Mouse (Mus musculus) forebrain, embryonic 12.5 days (tissue): ENCODE data around the gene Prtg. TPM values are rescaled to one million over a fixed set of nuclear protein-coding genes. Genes with fewer than 3 reads are reported as not detected.

Experiments
- ATAC-seq: fragments of 200-750 bp; cut with Nextera tagmentation; 2 replicates; pipeline ENCODE4 v1.8.0; 2017; ENCODE audit warnings: moderate TSS enrichment; ENCODE audit not compliant: low FRiP score
- H3K27ac ChIP-seq: fragments of 300-500 bp; sonication (generic); 2 replicates; pipeline ENCODE4 v1.5.1; 2016; ENCODE audit warnings: mild to moderate bottlenecking
- H3K27me3 ChIP-seq: fragments of 300-500 bp; sonication (generic); 2 replicates; pipeline ENCODE4 v1.6.1; 2016; ENCODE audit warnings: mild to moderate bottlenecking
- H3K36me3 ChIP-seq: fragments of 300-500 bp; sonication (generic); replicated peaks from 2 replicates; pipeline ENCODE4 v1.6.1; 2016; ENCODE audit warnings: mild to moderate bottlenecking
- H3K4me1 ChIP-seq: fragments of 300-500 bp; sonication (generic); 2 replicates; pipeline ENCODE4 v1.6.1; 2016
- H3K4me2 ChIP-seq: fragments of 300-500 bp; sonication (generic); 2 replicates; pipeline ENCODE4 v1.6.1; 2016; ENCODE audit warnings: mild to moderate bottlenecking, moderate library complexity
- H3K4me3 ChIP-seq: fragments of 300-500 bp; sonication (generic); replicated peaks from 2 replicates; pipeline ENCODE4 v1.5.1; 2016; ENCODE audit warnings: mild to moderate bottlenecking
- H3K9ac ChIP-seq: fragments of 300-500 bp; sonication (generic); 2 replicates; pipeline ENCODE4 v1.6.1; 2016; ENCODE audit warnings: mild to moderate bottlenecking
- H3K9me3 ChIP-seq: fragments of 300-500 bp; sonication (generic); 2 replicates; pipeline ENCODE4 v1.6.1; 2016
- WGBS: fragments of 180-500 bp; shearing (Covaris S2); methylation state at CpG from one replicate; pipeline ENCODE4 v1.1.7; 2016; 5-methylcytosine and 5-hydroxymethylcytosine counted together
- polyA plus RNA-seq: library from polyadenylated mRNA; unstranded; fragments of >200 nt; fragmentation: Nextera tagmentation; extraction: Ambion mirVana; gene quantifications from 2 replicates; pipeline ENCODE4 v1.2.1, GENCODE M21; 2016

The Prtg gene
- polyA plus RNA-seq, 1 experiment from 2014 or later, result 1.7 TPM

DNA sequence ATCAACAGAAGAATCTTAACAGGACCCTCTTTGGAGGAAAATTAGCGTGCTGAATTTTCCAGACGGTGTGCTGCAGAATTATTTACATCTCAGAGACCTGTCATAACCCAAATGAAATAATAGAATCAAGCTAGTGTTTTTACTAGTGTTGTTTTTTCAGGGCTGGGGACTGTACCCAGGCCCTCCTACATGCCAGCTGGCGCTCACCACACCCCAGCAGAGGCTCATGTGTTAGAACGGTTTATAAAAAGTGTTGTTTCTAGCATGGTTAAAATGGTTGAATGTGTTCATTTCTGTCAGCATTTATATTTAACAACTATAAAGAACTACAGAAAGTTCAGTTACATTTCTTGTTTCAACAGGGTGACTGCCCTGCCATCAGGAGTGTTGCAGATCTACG, 37.8 kb downstream of the Prtg start:
- WGBS, result 95% methylated on average over 5 of the region's 5 CpGs
- no peak for ATAC-seq

DNA sequence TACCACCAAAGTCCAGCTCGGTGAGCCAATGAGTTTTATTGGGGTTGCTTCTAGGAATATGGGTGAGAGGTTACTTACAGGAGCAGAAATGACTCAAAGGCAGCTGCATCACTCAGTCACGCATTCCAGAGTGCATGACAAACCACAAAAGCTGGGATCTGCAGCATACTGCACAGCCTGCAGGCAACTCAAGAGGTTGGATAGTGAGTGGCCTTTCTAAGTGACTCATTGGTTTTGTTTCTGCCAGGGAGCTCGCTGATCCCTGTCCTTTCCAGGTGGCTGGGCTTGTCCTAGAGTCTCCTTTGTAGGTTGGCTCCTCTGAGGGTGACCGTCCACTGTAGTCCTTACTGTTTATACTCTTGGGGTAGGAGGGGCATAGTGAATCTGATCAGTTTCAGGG, 39.5 kb downstream of the Prtg start:
- ATAC-seq, result no peak
- Histone ChIP-seq H3K27me3 (0 out of 2 replicates have a peak, but pooled peaks cover 6% of the 10 kb centered on the region), H3K9me3 (0 out of 2 replicates have a peak, but pooled peaks cover 5% of the 10 kb centered on the region), H3K4me2 (no peak overlapping the region), H3K27ac (no peak overlapping the region), H3K4me3 (no peak overlapping the region), H3K9ac (no peak overlapping the region), H3K36me3 (peaks cover 15% of the 10 kb centered on the region), H3K4me1 (no peaks in the 10 kb centered on the region)
- 86% methylated on average over 4 of the region's 4 CpGs for WGBS

More for the DNA sequence above, 37.8 kb downstream of the Prtg start:
- 0 out of 2 replicates have a peak, but pooled peaks cover 5% of the 10 kb centered on the region for H3K9me3 ChIP-seq
- no peak overlapping the region for H3K4me3 ChIP-seq
- H3K27me3 ChIP-seq, result 0 out of 2 replicates have a peak, but pooled peaks cover 3% of the 10 kb centered on the region
- H3K27ac ChIP-seq, result no peak overlapping the region
- no peak overlapping the region for H3K4me2 ChIP-seq
- no peak overlapping the region for H3K9ac ChIP-seq
- peaks cover 15% of the 10 kb centered on the region for H3K36me3 ChIP-seq
- no peaks in the 10 kb centered on the region for H3K4me1 ChIP-seq

- no peak for ATAC-seq
- H3K9me3 ChIP-seq, result 0 out of 2 replicates have a peak, but pooled peaks cover 5% of the 10 kb centered on the region
- peaks cover 53% of the 10 kb centered on the region for H3K27me3 ChIP-seq
- H3K27ac ChIP-seq, result no peak overlapping the region
- no peak overlapping the region for H3K4me2 ChIP-seq
- no peak overlapping the region for H3K4me3 ChIP-seq
- WGBS, result 94% methylated on average over 10 of the region's 10 CpGs
- peaks cover 23% of the 10 kb centered on the region for H3K4me1 ChIP-seq
- H3K36me3 ChIP-seq, result peaks cover 13% of the 10 kb centered on the region; the same call in 1 of the 2 replicates
- H3K9ac ChIP-seq, result no peak overlapping the region
Measured at GRCm38 (mm10) chr9:72851541-72851940, 44.9 kb downstream of the Prtg start.

GRCm38 (mm10) chr9:72851979-72852378, 45.3 kb downstream of the Prtg start:
- H3K9me3 ChIP-seq, result 0 out of 2 replicates have a peak, but pooled peaks cover 5% of the 10 kb centered on the region
- no peak overlapping the region for H3K27ac ChIP-seq
- ATAC-seq, result no peak
- no peak overlapping the region for H3K9ac ChIP-seq
- H3K27me3 ChIP-seq, result peaks cover 58% of the 10 kb centered on the region
- no peak overlapping the region for H3K4me3 ChIP-seq
- 87% methylated on average over 5 of the region's 5 CpGs for WGBS
- H3K36me3 ChIP-seq, result peaks cover 13% of the 10 kb centered on the region; the same call in 1 of the 2 replicates
- H3K4me1 ChIP-seq, result peaks cover 23% of the 10 kb centered on the region
- no peak overlapping the region for H3K4me2 ChIP-seq

DNA sequence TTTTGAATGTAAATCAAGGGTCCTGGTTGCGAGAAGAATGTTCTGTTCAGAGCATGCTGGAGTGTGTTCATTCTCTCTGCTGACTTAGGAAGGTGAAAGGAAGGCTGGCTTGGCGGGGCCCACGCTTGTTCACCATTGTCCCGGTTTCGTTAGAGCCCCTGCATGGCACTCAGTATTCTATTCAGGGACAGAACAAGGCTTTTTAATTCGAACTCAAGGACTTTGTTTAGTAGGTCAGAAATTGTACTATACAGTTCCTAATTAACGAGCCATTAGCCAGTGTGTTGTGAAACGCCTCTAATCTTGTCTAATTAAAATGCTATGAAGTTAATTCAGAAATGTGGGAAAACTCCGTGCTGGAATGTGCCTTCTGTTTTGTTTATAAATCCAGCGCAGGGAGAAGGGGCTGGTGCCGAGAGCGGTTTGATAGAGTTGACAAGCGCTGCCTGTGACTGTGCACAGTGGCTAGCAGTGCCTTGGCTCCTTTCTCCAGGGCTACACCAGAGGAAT, 47.1 kb downstream of the Prtg start:
- WGBS, result 11% methylated on average over 13 of the region's 13 CpGs
- Histone ChIP-seq H3K9me3 (0 out of 2 replicates have a peak, but pooled peaks cover 5% of the 10 kb centered on the region), H3K9ac (no peak overlapping the region), H3K27ac (peak overlapping the region; percentile 59), H3K4me3 (peak overlapping the region; percentile 10; the same call in 1 of the 2 replicates), H3K27me3 (peaks cover 71% of the 10 kb centered on the region), H3K36me3 (peaks cover 13% of the 10 kb centered on the region; the same call in 1 of the 2 replicates), H3K4me1 (peaks cover 23% of the 10 kb centered on the region), H3K4me2 (peak overlapping the region; percentile 39)
- peak; percentile 86 for ATAC-seq

DNA sequence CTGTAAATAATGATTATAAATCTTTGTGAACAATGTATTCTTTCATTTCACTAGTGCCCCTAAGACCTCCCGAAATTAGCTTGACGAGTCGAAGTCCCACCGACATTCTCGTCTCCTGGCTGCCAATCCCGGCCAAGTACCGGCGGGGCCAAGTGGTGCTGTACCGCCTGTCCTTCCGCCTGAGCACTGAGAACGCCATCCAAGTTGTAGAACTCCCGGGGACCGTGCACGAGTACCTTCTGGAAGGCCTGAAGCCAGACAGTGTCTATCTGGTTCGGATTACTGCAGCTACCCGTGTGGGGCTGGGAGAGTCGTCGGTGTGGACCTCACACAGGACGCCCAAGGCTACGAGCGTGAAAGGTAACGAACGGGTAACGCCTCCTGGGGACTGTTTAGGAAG, 50.0 kb downstream of the Prtg start:
- WGBS, result 90% methylated on average over 24 of the region's 24 CpGs
- Histone ChIP-seq H3K4me3 (no peak overlapping the region), H3K9me3 (no peaks in the 10 kb centered on the region), H3K4me1 (peaks cover 23% of the 10 kb centered on the region), H3K27me3 (peaks cover 64% of the 10 kb centered on the region), H3K36me3 (0 out of 2 replicates have a peak, but pooled peaks cover 4% of the 10 kb centered on the region), H3K9ac (no peak overlapping the region), H3K4me2 (no peak overlapping the region), H3K27ac (no peak overlapping the region)
- no peak for ATAC-seq

GRCm38 (mm10) chr9:72860764-72861163, 54.1 kb downstream of the Prtg start:
- peaks cover 4% of the 10 kb centered on the region; the same call in 1 of the 2 replicates for H3K4me1 ChIP-seq
- no peaks in the 10 kb centered on the region for H3K9me3 ChIP-seq
- 93% methylated on average over 5 of the region's 5 CpGs for WGBS
- ATAC-seq, result no peak
- H3K4me3 ChIP-seq, result no peak overlapping the region
- H3K36me3 ChIP-seq, result peaks cover 5% of the 10 kb centered on the region
- H3K27ac ChIP-seq, result no peak overlapping the region
- peaks cover 32% of the 10 kb centered on the region for H3K27me3 ChIP-seq
- H3K4me2 ChIP-seq, result no peak overlapping the region
- no peak overlapping the region for H3K9ac ChIP-seq

DNA sequence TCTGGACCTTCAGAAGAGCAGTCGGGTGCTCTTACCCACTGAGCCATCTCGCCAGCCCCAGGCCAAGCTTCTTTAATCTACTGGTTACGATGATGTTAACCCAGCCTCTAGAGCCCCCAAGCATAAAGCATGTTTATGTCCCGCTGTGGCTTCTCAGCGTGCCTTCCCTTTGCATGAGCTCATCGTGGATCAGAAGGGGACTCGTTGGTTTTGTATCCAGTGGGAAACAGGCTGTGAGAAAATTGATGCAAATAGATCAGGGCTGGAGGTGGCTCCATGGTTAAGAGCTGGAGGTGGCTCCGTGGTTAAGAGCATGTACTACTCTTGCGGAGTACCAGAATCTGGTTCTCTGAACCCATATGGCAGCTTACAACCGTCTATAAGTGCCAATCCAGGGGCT, 54.6 kb downstream of the Prtg start:
- Histone ChIP-seq H3K4me1 (peaks cover 4% of the 10 kb centered on the region; the same call in 1 of the 2 replicates), H3K36me3 (peaks cover 5% of the 10 kb centered on the region), H3K27ac (no peak overlapping the region), H3K4me2 (no peak overlapping the region), H3K27me3 (peaks cover 28% of the 10 kb centered on the region), H3K9me3 (no peaks in the 10 kb centered on the region), H3K4me3 (no peak overlapping the region), H3K9ac (no peak overlapping the region)
- 87% methylated on average over 10 of the region's 10 CpGs for WGBS
- ATAC-seq, result no peak

- no peak for ATAC-seq
- H3K36me3 ChIP-seq, result peaks cover 5% of the 10 kb centered on the region
- WGBS, result 89% methylated on average over 11 of the region's 11 CpGs
Measured at GRCm38 (mm10) chr9:72862186-72862585, 55.5 kb downstream of the Prtg start.

DNA sequence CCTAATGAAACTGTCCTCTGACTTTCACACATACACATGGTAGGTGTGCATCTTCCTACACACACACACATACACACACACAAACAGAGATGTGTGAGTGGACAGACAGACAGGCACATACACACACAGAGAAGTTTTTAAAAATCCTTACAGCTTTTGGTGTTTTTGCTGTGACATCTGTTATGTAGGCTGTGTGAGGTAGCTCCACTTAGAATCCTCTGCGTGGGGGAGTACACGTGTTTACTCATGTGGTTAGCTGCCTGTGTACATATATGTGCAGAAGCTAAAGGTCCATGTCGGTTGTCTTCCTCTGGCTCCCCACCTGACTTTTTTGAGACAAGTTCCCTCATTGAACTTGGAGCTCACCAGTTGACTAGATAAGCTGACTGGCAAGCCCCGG, 56.3 kb downstream of the Prtg start:
- Histone ChIP-seq H3K36me3 (peaks cover 5% of the 10 kb centered on the region), H3K4me3 (no peak overlapping the region), H3K9ac (no peak overlapping the region), H3K4me1 (peaks cover 4% of the 10 kb centered on the region; the same call in 1 of the 2 replicates), H3K27me3 (peaks cover 12% of the 10 kb centered on the region), H3K4me2 (no peak overlapping the region), H3K9me3 (no peaks in the 10 kb centered on the region), H3K27ac (no peak overlapping the region)
- ATAC-seq, result no peak
- WGBS, result 93% methylated on average over 4 of the region's 4 CpGs

More at GRCm38 (mm10) chr9:72862186-72862585, 55.5 kb downstream of the Prtg start:
- no peaks in the 10 kb centered on the region for H3K9me3 ChIP-seq
- no peak overlapping the region for H3K9ac ChIP-seq
- no peak overlapping the region for H3K4me3 ChIP-seq
- peaks cover 4% of the 10 kb centered on the region; the same call in 1 of the 2 replicates for H3K4me1 ChIP-seq
- peaks cover 18% of the 10 kb centered on the region for H3K27me3 ChIP-seq
- H3K27ac ChIP-seq, result no peak overlapping the region
- H3K4me2 ChIP-seq, result no peak overlapping the region

DNA sequence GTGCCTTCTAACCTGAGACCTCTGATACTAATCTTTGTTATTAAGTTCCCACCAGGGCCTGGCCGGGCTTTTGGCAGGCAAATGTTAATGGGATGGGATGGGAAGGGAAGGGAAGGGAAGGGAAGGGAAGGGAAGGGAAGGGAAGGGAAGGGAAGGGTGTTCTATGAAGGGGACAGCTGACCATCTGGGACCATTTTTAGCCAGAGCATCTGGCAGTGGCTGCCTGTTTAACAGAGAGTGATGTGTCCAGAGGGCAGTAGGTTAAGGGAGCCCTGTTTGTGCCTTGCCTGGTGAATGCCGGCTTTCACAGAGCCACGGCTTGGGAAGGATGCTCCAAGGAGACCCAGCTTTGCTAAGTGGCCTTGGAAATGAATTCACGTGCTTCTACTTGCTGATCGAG, 57.1 kb downstream of the Prtg start:
- H3K27me3 ChIP-seq, result peaks cover 6% of the 10 kb centered on the region
- no peak overlapping the region for H3K4me3 ChIP-seq
- H3K9me3 ChIP-seq, result no peaks in the 10 kb centered on the region
- H3K9ac ChIP-seq, result no peak overlapping the region
- 34% methylated on average over 5 of the region's 5 CpGs for WGBS
- H3K4me2 ChIP-seq, result no peak overlapping the region
- no peak for ATAC-seq
- peaks cover 5% of the 10 kb centered on the region for H3K36me3 ChIP-seq
- peaks cover 4% of the 10 kb centered on the region; the same call in 1 of the 2 replicates for H3K4me1 ChIP-seq
- H3K27ac ChIP-seq, result no peak overlapping the region

- Histone ChIP-seq H3K4me1 (peaks cover 17% of the 10 kb centered on the region), H3K27me3 (peaks cover 3% of the 10 kb centered on the region; the same call in 1 of the 2 replicates), H3K4me3 (no peak overlapping the region), H3K36me3 (no peaks in the 10 kb centered on the region), H3K9ac (no peak overlapping the region), H3K9me3 (no peaks in the 10 kb centered on the region), H3K27ac (no peak overlapping the region), H3K4me2 (no peak overlapping the region)
- 87% methylated on average over 6 of the region's 6 CpGs for WGBS
- no peak for ATAC-seq
Measured at GRCm38 (mm10) chr9:72867434-72867833, 60.8 kb downstream of the Prtg start.

GRCm38 (mm10) chr9:72868774-72869173, 62.1 kb downstream of the Prtg start:
- 87% methylated on average over 2 of the region's 2 CpGs for WGBS
- H3K4me2 ChIP-seq, result no peak overlapping the region
- H3K27me3 ChIP-seq, result peaks cover 3% of the 10 kb centered on the region; the same call in 1 of the 2 replicates
- H3K27ac ChIP-seq, result no peak overlapping the region
- H3K4me3 ChIP-seq, result no peak overlapping the region
- no peaks in the 10 kb centered on the region for H3K36me3 ChIP-seq
- peaks cover 21% of the 10 kb centered on the region for H3K4me1 ChIP-seq
- ATAC-seq, result no peak
- no peak overlapping the region for H3K9ac ChIP-seq
- no peaks in the 10 kb centered on the region for H3K9me3 ChIP-seq
